Mouse (Mus musculus): ENCODE measurements around the gene Mfsd11. TPM values are rescaled to one million over a fixed set of nuclear protein-coding genes. Genes with fewer than 3 reads are reported as not detected.

Gene Mfsd11
- polyA plus RNA-seq, 1 experiment from 2014 or later: 27.9 TPM

GRCm38 (mm10) chr11:116839601-116840000, 12.6 kb upstream of the Mfsd11 start:
- Histone ChIP-seq H3K9me3 (ENCODE audit: control insufficient read depth, low read length) (no peaks in the 10 kb centered on the region), H3K36me3 (ENCODE audit: control insufficient read depth, insufficient read depth, low read length) (peaks cover 14% of the 10 kb centered on the region), H3K4me1 (replicated peaks; ENCODE audit: control insufficient read depth, insufficient read depth, low read length) (peaks cover 8% of the 10 kb centered on the region), H3K9ac (ENCODE audit: low read length) (no peak overlapping the region), H3K27ac (ENCODE audit: low read depth, low read length) (no peak overlapping the region), H3K27me3 (ENCODE audit: control insufficient read depth, insufficient read depth, low read length) (no peaks in the 10 kb centered on the region), H3K4me3 (ENCODE audit: low read depth, low read length) (no peak overlapping the region), H3K4me2 (ENCODE audit: low read depth, low read length, severe bottlenecking) (no peak overlapping the region)
- 78% methylated on average over 7 of the region's 7 CpGs for WGBS
- ATAC-seq (replicated peaks; ENCODE audit: low FRiP score): no peak
- no peak for DNase-seq (ENCODE audit: low spot score)

- H3K27ac ChIP-seq (ENCODE audit: low read depth, low read length): no peak overlapping the region
- no peak for ATAC-seq (replicated peaks; ENCODE audit: low FRiP score)
- peaks cover 8% of the 10 kb centered on the region for H3K4me1 ChIP-seq (replicated peaks; ENCODE audit: control insufficient read depth, insufficient read depth, low read length)
- no peak for DNase-seq (ENCODE audit: low spot score)
- no peak overlapping the region for H3K9ac ChIP-seq (ENCODE audit: low read length)
- WGBS: 84% methylated on average over 4 of the region's 4 CpGs
- H3K4me2 ChIP-seq (ENCODE audit: low read depth, low read length, severe bottlenecking): no peak overlapping the region
- no peaks in the 10 kb centered on the region for H3K27me3 ChIP-seq (ENCODE audit: control insufficient read depth, insufficient read depth, low read length)
- H3K36me3 ChIP-seq (ENCODE audit: control insufficient read depth, insufficient read depth, low read length): peaks cover 12% of the 10 kb centered on the region
- H3K4me3 ChIP-seq (ENCODE audit: low read depth, low read length): peak overlapping the region; percentile 0; the same call in 1 of the 2 replicates
- H3K9me3 ChIP-seq (ENCODE audit: control insufficient read depth, low read length): no peaks in the 10 kb centered on the region
Measured at GRCm38 (mm10) chr11:116840748-116841147, 11.5 kb upstream of the Mfsd11 start.

- Histone ChIP-seq H3K4me2 (ENCODE audit: low read depth, low read length, severe bottlenecking) (peak overlapping the region; percentile 73), H3K27ac (ENCODE audit: low read depth, low read length) (peak overlapping the region; percentile 96), H3K9ac (ENCODE audit: low read length) (peak overlapping the region; percentile 92), H3K4me1 (replicated peaks; ENCODE audit: control insufficient read depth, insufficient read depth, low read length) (peaks cover 8% of the 10 kb centered on the region), H3K9me3 (ENCODE audit: control insufficient read depth, low read length) (no peaks in the 10 kb centered on the region), H3K27me3 (ENCODE audit: control insufficient read depth, insufficient read depth, low read length) (no peaks in the 10 kb centered on the region), H3K36me3 (ENCODE audit: control insufficient read depth, insufficient read depth, low read length) (peaks cover 4% of the 10 kb centered on the region), H3K4me3 (ENCODE audit: low read depth, low read length) (peak overlapping the region; percentile 81)
- ATAC-seq (replicated peaks; ENCODE audit: low FRiP score) (peak; percentile 66), DNase-seq (ENCODE audit: low spot score) (peak; percentile 86)
- WGBS: under 1% methylated on average over 71 of the region's 73 CpGs
Measured at GRCm38 (mm10) chr11:116842531-116843260, 9.5 kb upstream of the Mfsd11 start.

GRCm38 (mm10) chr11:116843261-116844233, 8.7 kb upstream of the Mfsd11 start, which contains the start of the genes Mettl23 and Jmjd6:
TSS of gene Mettl23 (plus strand) at chr11:116843278.
TSS of gene Jmjd6 (minus strand) at chr11:116843449.
- ATAC-seq (replicated peaks; ENCODE audit: low FRiP score) (peak; percentile 94), DNase-seq (ENCODE audit: low spot score) (peak; percentile 98)
- Histone ChIP-seq H3K9ac (ENCODE audit: low read length) (peak within 1 kb of the TSS; percentile 92), H3K9me3 (ENCODE audit: control insufficient read depth, low read length) (no peaks in the 10 kb centered on the region), H3K27ac (ENCODE audit: low read depth, low read length) (peak within 1 kb of the TSS; percentile 96), H3K4me1 (replicated peaks; ENCODE audit: control insufficient read depth, insufficient read depth, low read length) (peaks cover 8% of the 10 kb centered on the region), H3K36me3 (ENCODE audit: control insufficient read depth, insufficient read depth, low read length) (peaks cover 3% of the 10 kb centered on the region), H3K4me3 (ENCODE audit: low read depth, low read length) (peak within 1 kb of the TSS; percentile 81), H3K4me2 (ENCODE audit: low read depth, low read length, severe bottlenecking) (peak within 1 kb of the TSS; percentile 78), H3K27me3 (ENCODE audit: control insufficient read depth, insufficient read depth, low read length) (no peaks in the 10 kb centered on the region)
- under 1% methylated on average over 72 of the region's 72 CpGs for WGBS

GRCm38 (mm10) chr11:116846593-116847181, 5.6 kb upstream of the Mfsd11 start:
- H3K27ac ChIP-seq (ENCODE audit: low read depth, low read length): no peak overlapping the region
- no peak for DNase-seq (ENCODE audit: low spot score)
- H3K36me3 ChIP-seq (ENCODE audit: control insufficient read depth, insufficient read depth, low read length): peaks cover 9% of the 10 kb centered on the region; the same call in 1 of the 2 replicates
- no peak for ATAC-seq (replicated peaks; ENCODE audit: low FRiP score)
- peaks cover 5% of the 10 kb centered on the region; the same call in 1 of the 2 replicates for H3K4me1 ChIP-seq (replicated peaks; ENCODE audit: control insufficient read depth, insufficient read depth, low read length)
- no peaks in the 10 kb centered on the region for H3K27me3 ChIP-seq (ENCODE audit: control insufficient read depth, insufficient read depth, low read length)
- 74% methylated on average over 4 of the region's 4 CpGs for WGBS
- H3K9me3 ChIP-seq (ENCODE audit: control insufficient read depth, low read length): no peaks in the 10 kb centered on the region
- H3K4me3 ChIP-seq (ENCODE audit: low read depth, low read length): no peak overlapping the region
- no peak overlapping the region for H3K9ac ChIP-seq (ENCODE audit: low read length)
- H3K4me2 ChIP-seq (ENCODE audit: low read depth, low read length, severe bottlenecking): no peak overlapping the region

- peaks cover 9% of the 10 kb centered on the region; the same call in 1 of the 2 replicates for H3K36me3 ChIP-seq (ENCODE audit: control insufficient read depth, insufficient read depth, low read length)
- no peak overlapping the region for H3K4me3 ChIP-seq (ENCODE audit: low read depth, low read length)
- ATAC-seq (replicated peaks; ENCODE audit: low FRiP score) (no peak), DNase-seq (ENCODE audit: low spot score) (no peak)
- no peak overlapping the region for H3K4me2 ChIP-seq (ENCODE audit: low read depth, low read length, severe bottlenecking)
- H3K9me3 ChIP-seq (ENCODE audit: control insufficient read depth, low read length): no peaks in the 10 kb centered on the region
- H3K4me1 ChIP-seq (replicated peaks; ENCODE audit: control insufficient read depth, insufficient read depth, low read length): peaks cover 5% of the 10 kb centered on the region; the same call in 1 of the 2 replicates
- H3K27me3 ChIP-seq (ENCODE audit: control insufficient read depth, insufficient read depth, low read length): no peaks in the 10 kb centered on the region
- 86% methylated on average over 3 of the region's 3 CpGs for WGBS
- H3K27ac ChIP-seq (ENCODE audit: low read depth, low read length): no peak overlapping the region
- H3K9ac ChIP-seq (ENCODE audit: low read length): no peak overlapping the region
Measured at GRCm38 (mm10) chr11:116847187-116848085, 4.8 kb upstream of the Mfsd11 start.

GRCm38 (mm10) chr11:116848086-116848876, 4.0 kb upstream of the Mfsd11 start:
- H3K9ac ChIP-seq (ENCODE audit: low read length): no peak overlapping the region
- no peaks in the 10 kb centered on the region for H3K9me3 ChIP-seq (ENCODE audit: control insufficient read depth, low read length)
- H3K4me2 ChIP-seq (ENCODE audit: low read depth, low read length, severe bottlenecking): no peak overlapping the region
- H3K36me3 ChIP-seq (ENCODE audit: control insufficient read depth, insufficient read depth, low read length): peaks cover 9% of the 10 kb centered on the region; the same call in 1 of the 2 replicates
- H3K4me3 ChIP-seq (ENCODE audit: low read depth, low read length): no peak overlapping the region
- 89% methylated on average over 5 of the region's 5 CpGs for WGBS
- H3K4me1 ChIP-seq (replicated peaks; ENCODE audit: control insufficient read depth, insufficient read depth, low read length): peaks cover 5% of the 10 kb centered on the region; the same call in 1 of the 2 replicates
- ATAC-seq (replicated peaks; ENCODE audit: low FRiP score) (no peak), DNase-seq (ENCODE audit: low spot score) (no peak)
- no peak overlapping the region for H3K27ac ChIP-seq (ENCODE audit: low read depth, low read length)
- no peaks in the 10 kb centered on the region for H3K27me3 ChIP-seq (ENCODE audit: control insufficient read depth, insufficient read depth, low read length)

Measured in forebrain, embryonic 11.5 days (tissue).